Mouse (Mus musculus): ENCODE results near the gene Srrm2.

The Srrm2 gene

DNA sequence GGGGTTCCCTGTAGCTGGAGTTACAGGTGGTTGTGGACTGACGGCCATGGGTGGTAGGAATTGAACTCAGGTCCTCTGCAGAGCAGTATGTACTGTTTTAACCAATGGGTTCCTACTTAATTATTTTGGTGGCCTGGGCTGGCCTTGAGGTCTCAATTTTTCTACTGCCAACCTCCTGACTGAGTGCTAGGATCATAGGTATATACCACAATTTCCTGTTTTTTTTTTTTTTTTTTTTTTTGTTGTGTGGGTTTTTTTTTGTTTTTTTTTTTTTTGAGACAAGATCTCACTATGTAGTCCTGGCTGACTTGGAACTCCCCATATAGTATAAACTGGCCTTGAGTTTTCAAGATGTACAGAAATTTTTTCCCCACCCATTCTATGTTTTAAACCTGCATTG lies 40.9 kb downstream of the Srrm2 start:
- in situ Hi-C loops (cut with MboI; ENCODE audit: low pct_unique_long_range_greater_than_20kb in 1 of 2, low sequenced_read_pairs in 2 of 2, unreplicated experiment in 1 of 2): no loop called here

DNA sequence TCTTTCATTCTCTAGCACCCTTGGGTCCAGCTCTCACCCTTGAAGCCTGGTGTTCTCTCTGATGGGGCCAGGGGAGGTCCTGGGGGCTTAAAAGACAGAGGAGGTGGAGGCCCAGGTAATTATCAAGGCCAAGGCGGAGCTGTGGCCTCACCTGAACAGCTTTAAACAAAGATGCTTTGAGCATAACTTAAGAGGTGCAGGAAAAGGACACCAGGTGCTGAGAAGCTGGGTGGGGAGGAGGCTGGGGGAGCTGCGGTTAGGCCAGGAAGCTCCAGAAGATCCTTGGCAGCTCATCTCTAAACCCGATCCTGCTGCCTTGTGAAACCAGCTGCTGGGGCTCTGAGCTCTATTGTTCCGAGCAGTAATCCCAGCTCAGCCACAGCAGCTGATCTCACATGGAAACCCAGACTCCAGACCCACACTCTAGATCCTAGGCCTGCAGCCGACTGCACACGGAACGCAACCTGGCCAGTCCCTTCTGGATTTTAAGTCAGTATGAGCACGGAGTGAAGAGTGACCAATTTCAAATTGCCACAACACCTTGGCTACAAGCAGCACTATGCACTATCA lies 45.8 kb downstream of the Srrm2 start, which contains the start of gene Prss33:
TSS of gene Prss33 (minus strand) at position 51 of the 570 bp plus-strand sequence.
- in situ Hi-C loops (cut with MboI; ENCODE audit: low pct_unique_long_range_greater_than_20kb in 1 of 2, low sequenced_read_pairs in 2 of 2, unreplicated experiment in 1 of 2): loop anchor here in 1 of 2 experiments (5.0 kb wide), 1 partner anchor 54 kb away; no protein-coding TSS in a partner anchor

DNA sequence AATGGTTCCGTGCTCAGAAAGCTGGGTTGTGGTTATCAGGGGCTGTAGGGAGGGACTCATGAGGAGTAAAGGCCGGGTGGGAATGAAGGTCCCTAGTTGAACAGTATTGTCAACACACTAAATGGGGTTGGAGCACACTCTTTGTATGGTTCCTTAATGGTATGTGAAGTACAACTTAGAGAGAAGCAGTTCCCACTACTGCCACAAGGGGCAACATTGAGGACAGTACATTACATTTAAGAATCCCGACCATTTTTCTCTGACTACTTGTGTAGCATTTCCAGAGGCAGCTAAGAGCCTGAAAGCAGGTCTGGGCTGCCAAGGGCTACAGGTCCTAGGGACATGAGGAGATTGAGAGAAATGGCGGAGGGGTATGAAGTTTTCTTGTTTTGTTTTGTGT lies 50.8 kb downstream of the Srrm2 start:
- in situ Hi-C loops (cut with MboI; ENCODE audit: low pct_unique_long_range_greater_than_20kb in 1 of 2, low sequenced_read_pairs in 2 of 2, unreplicated experiment in 1 of 2): no loop called here

DNA sequence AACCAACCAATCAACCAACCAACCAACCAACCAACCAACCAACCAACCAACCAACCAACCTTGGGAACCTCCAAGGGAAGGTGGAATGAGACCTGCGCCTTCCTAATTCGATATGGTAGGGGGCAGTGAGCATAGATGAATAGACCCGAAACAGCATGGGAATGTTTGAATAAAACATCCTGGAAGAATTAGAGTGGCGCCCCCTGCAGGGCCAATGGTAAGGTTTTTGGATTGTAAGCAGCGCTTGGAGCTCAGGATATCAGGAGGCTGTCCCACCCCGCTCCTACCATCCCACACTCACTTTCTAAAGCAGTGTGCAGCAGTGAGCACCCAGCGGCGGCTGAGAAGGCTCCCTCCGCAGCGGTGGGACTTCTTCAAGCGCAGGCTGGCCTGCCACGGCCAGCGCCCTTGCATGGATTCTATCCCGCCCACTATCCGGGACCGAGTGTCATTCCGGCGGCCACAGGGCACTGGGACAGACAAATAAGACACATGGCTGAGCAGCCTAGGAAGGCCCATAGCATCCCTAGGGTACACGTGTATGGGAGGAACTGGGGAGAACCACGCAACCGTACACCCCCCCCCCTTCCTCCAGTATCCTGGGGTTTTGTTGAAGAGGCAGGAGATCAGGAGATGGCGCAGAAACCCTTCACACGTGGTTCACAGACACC lies 52.9 kb downstream of the Srrm2 start:
- in situ Hi-C loops (cut with MboI; ENCODE audit: low pct_unique_long_range_greater_than_20kb in 1 of 2, low sequenced_read_pairs in 2 of 2, unreplicated experiment in 1 of 2): no loop called here

DNA sequence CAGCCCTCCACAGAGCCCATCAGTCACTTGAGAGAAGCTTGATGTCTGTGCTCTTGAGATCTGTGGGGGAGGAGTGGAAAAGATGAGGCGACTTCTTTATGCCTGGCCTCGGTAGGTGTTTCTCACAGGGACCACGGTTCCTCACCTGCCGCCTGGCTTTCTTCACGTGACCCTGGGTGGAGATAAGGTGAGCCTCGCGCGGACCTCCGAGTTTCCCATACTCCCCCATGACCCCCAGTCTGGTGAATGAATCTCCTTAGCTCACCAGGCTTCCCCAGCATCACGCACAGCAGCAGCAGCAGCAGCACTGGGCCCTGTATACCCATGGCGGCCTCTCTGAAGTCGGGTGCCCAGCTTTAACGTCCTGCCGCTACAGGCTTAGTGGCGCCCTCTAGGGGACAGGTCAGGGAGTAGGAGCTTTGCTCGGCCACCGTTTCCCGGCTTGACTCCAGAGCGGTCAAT lies 53.5 kb downstream of the Srrm2 start, which contains the start of the genes Prss32 and Prss41:
TSS of gene Prss32 (plus strand) at position 44 of the 462 bp plus-strand sequence.
TSS of gene Prss41 (minus strand) at position 361 of the 462 bp plus-strand sequence.
- in situ Hi-C loops (cut with MboI; ENCODE audit: low pct_unique_long_range_greater_than_20kb in 1 of 2, low sequenced_read_pairs in 2 of 2, unreplicated experiment in 1 of 2): no loop called here

DNA sequence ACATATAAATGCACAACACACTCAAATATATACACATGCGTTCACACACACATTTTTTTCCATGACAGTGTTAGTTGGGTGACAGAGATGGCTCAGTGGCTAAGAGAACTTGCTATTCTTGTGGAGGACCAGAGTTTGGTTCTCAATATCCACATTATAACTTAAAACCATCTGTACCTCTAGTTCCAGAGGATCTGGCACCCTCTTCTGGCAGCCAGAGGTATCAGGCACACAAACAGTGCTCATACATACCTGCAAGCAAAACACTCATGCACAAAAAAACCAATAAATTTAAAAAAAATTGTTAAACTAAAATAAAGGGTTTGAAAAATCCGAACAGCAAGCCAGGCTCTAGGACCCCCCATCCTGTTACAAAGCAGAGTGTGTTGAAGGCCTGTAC lies 59.7 kb downstream of the Srrm2 start:
- in situ Hi-C loops (cut with MboI; ENCODE audit: low pct_unique_long_range_greater_than_20kb in 1 of 2, low sequenced_read_pairs in 2 of 2, unreplicated experiment in 1 of 2): loop anchor here in 1 of 2 experiments (25.0 kb wide), 1 partner anchor 437 kb away; no protein-coding TSS in a partner anchor

DNA sequence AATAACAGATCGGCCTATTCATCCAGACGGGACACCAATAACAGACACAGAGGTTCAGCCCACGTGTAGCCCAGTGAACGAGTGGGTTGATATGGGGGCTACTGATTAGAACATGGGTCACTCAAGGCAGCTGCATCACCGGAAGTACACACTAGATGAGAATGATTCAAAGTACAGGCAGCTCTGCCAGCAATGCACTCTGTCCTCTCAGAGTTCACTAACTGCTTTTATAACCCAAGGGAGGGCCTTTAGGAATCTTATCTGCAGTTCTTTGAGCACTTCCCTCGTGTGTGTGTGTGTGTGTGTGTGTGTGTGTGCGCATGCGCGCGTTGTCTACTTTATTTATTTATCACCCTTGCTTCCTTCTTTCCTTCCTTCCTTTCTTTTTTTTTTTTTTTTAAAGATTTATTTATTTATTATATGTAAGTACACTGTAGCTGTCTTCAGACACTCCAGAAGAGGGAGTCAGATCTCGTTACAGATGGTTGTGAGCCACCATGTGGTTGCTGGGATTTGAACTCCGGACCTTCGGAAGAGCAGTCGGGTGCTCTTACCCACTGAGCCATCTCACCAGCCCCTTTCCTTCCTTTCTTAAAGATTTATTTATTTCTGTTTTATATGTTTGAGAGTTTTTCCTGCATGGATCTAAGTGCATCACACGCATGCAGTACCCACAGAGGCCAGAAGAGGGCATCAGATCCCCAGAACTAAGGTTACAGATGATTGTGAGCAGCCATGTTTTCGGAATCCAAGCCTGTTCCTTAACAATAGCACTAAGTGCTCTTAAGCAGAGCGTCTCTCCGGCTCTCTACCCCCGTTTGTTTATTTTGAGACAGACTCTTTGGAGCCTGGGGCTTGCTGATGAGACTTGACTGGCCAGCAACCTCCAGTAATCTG lies 60.8 kb downstream of the Srrm2 start:
- in situ Hi-C loops (cut with MboI; ENCODE audit: low pct_unique_long_range_greater_than_20kb in 1 of 2, low sequenced_read_pairs in 2 of 2, unreplicated experiment in 1 of 2): loop anchor here in 1 of 2 experiments (25.0 kb wide), 1 partner anchor 436 kb away; no protein-coding TSS in a partner anchor

DNA sequence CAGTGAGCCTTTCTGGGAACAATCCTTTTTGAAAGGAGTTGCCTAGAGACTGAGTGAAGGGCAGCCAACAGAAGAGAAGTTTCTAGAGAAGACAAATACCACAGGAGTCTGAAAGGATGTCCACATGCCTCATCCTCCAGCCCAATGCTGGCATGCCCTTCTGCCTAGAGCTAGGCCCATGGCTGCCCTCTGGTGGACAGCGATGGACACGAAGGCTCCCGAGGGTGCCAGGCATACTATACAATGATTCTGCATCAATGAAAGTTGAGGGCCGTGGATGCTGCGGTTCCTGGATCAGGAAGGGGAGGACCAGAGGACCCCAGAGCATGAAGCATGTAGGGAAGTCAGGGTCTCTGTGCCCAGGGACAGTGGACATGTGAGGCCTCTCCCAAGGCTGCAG lies 63.0 kb downstream of the Srrm2 start:
- in situ Hi-C loops (cut with MboI; ENCODE audit: low pct_unique_long_range_greater_than_20kb in 1 of 2, low sequenced_read_pairs in 2 of 2, unreplicated experiment in 1 of 2): loop anchor here in 1 of 2 experiments (25.0 kb wide), 1 partner anchor 434 kb away; no protein-coding TSS in a partner anchor

DNA sequence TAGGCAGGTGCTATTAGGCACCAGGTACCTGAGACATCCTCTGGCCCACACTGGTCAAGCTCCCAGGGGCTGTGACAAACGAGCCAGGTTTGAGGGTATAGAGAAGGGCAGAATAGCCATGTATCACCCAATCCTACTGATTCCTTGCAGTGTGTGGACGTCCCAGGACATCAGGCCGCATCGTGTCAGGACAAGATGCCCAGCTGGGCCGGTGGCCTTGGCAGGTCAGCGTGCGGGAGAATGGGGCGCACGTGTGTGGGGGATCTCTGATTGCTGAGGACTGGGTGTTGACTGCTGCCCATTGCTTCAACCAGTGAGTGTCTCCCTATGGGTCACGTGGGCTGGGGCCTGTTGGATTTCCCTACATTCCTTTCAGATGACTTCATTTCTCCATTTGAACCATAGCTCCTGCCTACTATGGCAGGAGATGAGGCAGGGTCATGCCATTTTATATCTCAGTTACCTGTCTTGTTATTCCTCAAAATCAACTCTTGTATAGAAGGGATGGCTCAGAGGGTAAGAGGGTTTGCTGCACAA lies 64.0 kb downstream of the Srrm2 start:
- in situ Hi-C loops (cut with MboI; ENCODE audit: low pct_unique_long_range_greater_than_20kb in 1 of 2, low sequenced_read_pairs in 2 of 2, unreplicated experiment in 1 of 2): loop anchor here in 1 of 2 experiments (25.0 kb wide), 1 partner anchor 433 kb away; no protein-coding TSS in a partner anchor

DNA sequence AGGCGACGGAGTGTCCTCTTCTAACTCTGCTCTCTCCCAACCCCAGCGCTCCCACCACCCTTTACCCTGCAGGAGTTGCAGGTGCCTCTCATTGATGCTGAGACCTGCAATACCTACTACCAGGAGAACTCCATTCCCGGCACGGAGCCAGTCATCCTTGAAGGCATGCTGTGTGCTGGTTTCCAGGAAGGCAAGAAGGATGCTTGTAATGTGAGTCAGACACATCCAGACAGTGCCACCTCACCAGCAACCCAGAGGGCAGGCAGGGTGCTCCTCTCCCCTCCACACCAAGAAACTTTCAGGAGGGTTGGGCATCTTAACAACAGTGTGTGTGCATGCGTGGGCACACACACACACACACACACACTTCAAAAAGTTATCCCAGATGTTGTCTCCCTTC lies 66.9 kb downstream of the Srrm2 start:
- in situ Hi-C loops (cut with MboI; ENCODE audit: low pct_unique_long_range_greater_than_20kb in 1 of 2, low sequenced_read_pairs in 2 of 2, unreplicated experiment in 1 of 2): loop anchor here (5.0 to 25.0 kb wide), 3 partner anchors 100 to 430 kb away; partner anchors contain the start of gene Sbpl (in 1 of the 2)

DNA sequence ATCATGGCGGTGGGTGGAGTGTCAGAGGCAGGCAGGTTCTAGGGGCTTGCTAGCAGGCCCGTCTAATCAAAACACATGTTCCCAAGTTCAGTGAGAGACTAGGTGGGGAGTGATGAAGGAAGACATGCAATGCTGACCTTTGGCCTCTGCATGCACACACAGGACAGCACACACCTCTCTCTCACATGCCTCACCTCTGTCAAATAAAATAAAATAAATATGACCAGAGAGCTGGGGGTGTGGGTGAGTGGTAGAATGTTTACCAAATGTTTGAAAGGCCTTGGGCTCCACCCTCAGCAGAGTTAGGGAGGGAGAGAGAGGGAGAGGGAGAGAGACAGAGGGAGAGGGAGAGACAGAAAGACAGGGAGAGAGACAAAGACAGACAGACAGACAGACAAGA lies 67.6 kb downstream of the Srrm2 start:
- in situ Hi-C loops (cut with MboI; ENCODE audit: low pct_unique_long_range_greater_than_20kb in 1 of 2, low sequenced_read_pairs in 2 of 2, unreplicated experiment in 1 of 2): loop anchor here (5.0 to 25.0 kb wide), 3 partner anchors 99 to 429 kb away; partner anchors contain the start of gene Sbpl (in 1 of the 2)

DNA sequence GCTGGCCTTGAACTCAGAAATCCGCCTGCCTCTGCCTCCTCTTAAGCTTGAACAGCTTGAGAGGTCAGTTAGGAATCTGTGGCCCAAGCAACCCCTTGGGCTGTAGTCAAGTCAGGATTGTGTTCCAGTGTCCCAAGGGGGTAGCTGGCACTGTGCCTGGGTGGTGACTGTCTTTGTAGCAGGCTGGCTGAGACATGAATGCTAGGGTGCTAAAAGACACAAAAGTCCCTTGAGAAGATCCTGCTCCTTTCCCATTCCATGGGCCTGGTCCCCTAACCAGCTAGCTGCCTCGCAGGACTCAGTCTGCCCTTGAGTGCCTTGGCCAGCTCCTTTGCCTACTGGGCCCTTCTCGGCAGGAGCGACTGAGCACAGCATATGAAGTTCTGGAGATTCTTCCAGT lies 72.6 kb downstream of the Srrm2 start:
- in situ Hi-C loops (cut with MboI; ENCODE audit: low pct_unique_long_range_greater_than_20kb in 1 of 2, low sequenced_read_pairs in 2 of 2, unreplicated experiment in 1 of 2): loop anchor here in 1 of 2 experiments (25.0 kb wide), 1 partner anchor 424 kb away; no protein-coding TSS in a partner anchor

DNA sequence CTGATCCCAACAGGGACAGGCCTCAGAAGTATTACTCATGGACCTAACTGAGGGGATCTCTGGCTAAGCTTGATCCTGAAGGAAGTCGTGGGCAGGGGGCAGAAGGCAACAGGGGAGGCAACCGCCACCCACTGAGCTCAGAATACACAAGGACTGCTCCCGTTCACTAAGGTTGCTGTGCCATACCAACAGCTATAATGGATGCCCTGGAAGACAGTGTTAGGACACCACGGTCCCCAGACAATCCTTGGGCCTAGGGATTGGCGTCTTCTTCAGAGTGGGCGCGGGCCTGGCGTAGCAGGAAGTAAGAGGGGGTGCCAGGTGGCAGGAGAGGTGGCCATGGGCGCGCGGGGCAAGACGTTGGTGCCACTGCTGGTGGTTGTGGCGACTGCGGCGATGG lies 77.4 kb downstream of the Srrm2 start, which contains the start of gene Prss21:
TSS of gene Prss21 (plus strand) at position 301 of the 400 bp plus-strand sequence.
- in situ Hi-C loops (cut with MboI; ENCODE audit: low pct_unique_long_range_greater_than_20kb in 1 of 2, low sequenced_read_pairs in 2 of 2, unreplicated experiment in 1 of 2): loop anchor here in 1 of 2 experiments (25.0 kb wide), 1 partner anchor 420 kb away; no protein-coding TSS in a partner anchor

DNA sequence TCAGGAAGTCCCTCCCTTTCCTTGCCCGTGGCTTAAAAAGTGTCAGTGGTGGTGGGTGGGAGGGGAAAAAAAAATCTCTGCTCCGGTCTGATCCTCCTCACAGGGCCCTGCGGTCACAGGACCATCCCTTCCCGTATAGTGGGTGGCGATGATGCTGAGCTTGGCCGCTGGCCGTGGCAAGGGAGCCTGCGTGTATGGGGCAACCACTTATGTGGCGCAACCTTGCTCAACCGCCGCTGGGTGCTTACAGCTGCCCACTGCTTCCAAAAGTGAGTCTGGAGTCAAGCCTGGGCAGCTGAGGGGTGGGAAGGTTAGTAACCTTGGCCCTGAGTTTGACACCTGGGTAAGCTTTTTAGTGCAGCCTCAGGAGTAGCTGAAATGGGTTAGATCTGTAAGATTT lies 78.2 kb downstream of the Srrm2 start:
- in situ Hi-C loops (cut with MboI; ENCODE audit: low pct_unique_long_range_greater_than_20kb in 1 of 2, low sequenced_read_pairs in 2 of 2, unreplicated experiment in 1 of 2): loop anchor here in 1 of 2 experiments (25.0 kb wide), 1 partner anchor 419 kb away; no protein-coding TSS in a partner anchor

Data from mouse embryonic stem cell (cell line).